Mouse (Mus musculus): Measurements from ENCODE around the gene Prcd. TPM values are rescaled to one million over a fixed set of nuclear protein-coding genes. Genes with fewer than 3 reads are reported as not detected.

Prcd gene
- polyA plus RNA-seq, 1 experiment from 2014 or later, result 0.74 TPM

DNA sequence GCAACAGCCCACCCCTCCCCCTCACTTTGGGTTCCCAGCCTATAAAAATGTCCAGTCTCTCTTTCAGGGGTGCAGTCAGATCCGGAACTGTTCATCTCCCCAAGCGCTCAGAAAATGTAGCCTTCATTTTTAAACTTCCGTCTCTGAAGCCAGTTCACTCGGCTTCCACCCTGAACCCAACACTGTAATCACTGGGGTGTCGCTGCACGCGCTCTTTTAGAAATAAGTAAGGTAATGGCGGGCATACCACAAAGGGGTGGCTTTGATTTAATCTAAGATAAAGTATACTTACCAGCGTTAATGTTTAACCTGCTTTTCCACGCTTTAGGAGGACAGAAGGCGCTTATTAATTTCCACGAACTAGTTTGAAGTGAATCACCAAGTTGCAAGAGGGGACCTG lies 60.7 kb downstream of the Prcd start:
- WGBS, result 90% methylated on average over 12 of the region's 12 CpGs
- H3K4me2 ChIP-seq, result no peak overlapping the region
- no peak for ATAC-seq (replicated peaks; ENCODE audit: low FRiP score)
- H3K9me3 ChIP-seq (ENCODE audit: control insufficient read depth, low read length), result no peaks in the 10 kb centered on the region
- no peaks in the 10 kb centered on the region for H3K36me3 ChIP-seq (ENCODE audit: control insufficient read depth, insufficient read depth, low read length)
- no peak for DNase-seq (ENCODE audit: low spot score)
- H3K27ac ChIP-seq (ENCODE audit: low read depth, low read length), result no peak overlapping the region
- no peak overlapping the region for H3K9ac ChIP-seq (ENCODE audit: low read depth, low read length)
- no peaks in the 10 kb centered on the region for H3K4me1 ChIP-seq (replicated peaks; ENCODE audit: control insufficient read depth, insufficient read depth, low read length)
- H3K27me3 ChIP-seq (replicated peaks; ENCODE audit: control insufficient read depth, insufficient read depth, low read length), result no peaks in the 10 kb centered on the region
- no peak overlapping the region for H3K4me3 ChIP-seq (ENCODE audit: low read depth, low read length)

Other genes starting within 250 kb of the Prcd start
- 5.0 and 6.8 TPM in 2 replicates for gene Rnf157, start 240.5 kb upstream of the Prcd start, polyA plus RNA-seq (2014; fragmentation: Nextera tagmentation; extraction: Ambion mirVana)
- gene Ubald2, start 219.4 kb upstream of the Prcd start, polyA plus RNA-seq (2014; fragmentation: Nextera tagmentation; extraction: Ambion mirVana), result 78.6 and 80.2 TPM in 2 replicates
- 0.16 TPM in 1 of 2 replicates, not detected in the other for gene Qrich2, start 187.3 kb upstream of the Prcd start, polyA plus RNA-seq (2014; fragmentation: Nextera tagmentation; extraction: Ambion mirVana)
- 133 and 135 TPM in 2 replicates for gene Prpsap1, start 159.3 kb upstream of the Prcd start, polyA plus RNA-seq (2014; fragmentation: Nextera tagmentation; extraction: Ambion mirVana)
- gene Sphk1, start 122.6 kb upstream of the Prcd start, polyA plus RNA-seq (2014; fragmentation: Nextera tagmentation; extraction: Ambion mirVana), result 39.0 and 44.1 TPM in 2 replicates
- gene Ube2o, start 72.1 kb upstream of the Prcd start, polyA plus RNA-seq (2014; fragmentation: Nextera tagmentation; extraction: Ambion mirVana), result 13.5 and 13.9 TPM in 2 replicates
- gene Aanat, start 67.1 kb upstream of the Prcd start, polyA plus RNA-seq (2014; fragmentation: Nextera tagmentation; extraction: Ambion mirVana), result not detected in 2 replicates
- 9.9 and 10.6 TPM in 2 replicates for gene Rhbdf2, start 26.5 kb upstream of the Prcd start, polyA plus RNA-seq (2014; fragmentation: Nextera tagmentation; extraction: Ambion mirVana)
- 2.0 and 2.5 TPM in 2 replicates for gene Cygb, start 779 bp downstream of the Prcd start, polyA plus RNA-seq (2014; fragmentation: Nextera tagmentation; extraction: Ambion mirVana)
- not detected in 2 replicates for gene St6galnac1, start 122.0 kb downstream of the Prcd start, polyA plus RNA-seq (2014; fragmentation: Nextera tagmentation; extraction: Ambion mirVana)
- 8.4 and 9.3 TPM in 2 replicates for gene Mxra7, start 174.5 kb downstream of the Prcd start, polyA plus RNA-seq (2014; fragmentation: Nextera tagmentation; extraction: Ambion mirVana)
- gene Mettl23, start 189.7 kb downstream of the Prcd start, polyA plus RNA-seq (2014; fragmentation: Nextera tagmentation; extraction: Ambion mirVana), result 65.1 and 73.9 TPM in 2 replicates
- 93.1 and 102 TPM in 2 replicates for gene Jmjd6, start 189.9 kb downstream of the Prcd start, polyA plus RNA-seq (2014; fragmentation: Nextera tagmentation; extraction: Ambion mirVana)
- gene Mfsd11, start 198.9 kb downstream of the Prcd start, polyA plus RNA-seq (2014; fragmentation: Nextera tagmentation; extraction: Ambion mirVana), result 21.4 and 23.9 TPM in 2 replicates
- gene Srsf2, start 199.6 kb downstream of the Prcd start, polyA plus RNA-seq (2014; fragmentation: Nextera tagmentation; extraction: Ambion mirVana), result 931 and 939 TPM in 2 replicates

Measured in liver, embryonic 11.5 days (tissue).